Mouse (Mus musculus): Measurements from ENCODE around the gene Sept1. TPM values are rescaled to one million over a fixed set of nuclear protein-coding genes. Genes with fewer than 3 reads are reported as not detected.
A peak's percentile ranks its signal among the peaks of the same experiment; 100 is the strongest.

Gene Sept1
- total RNA-seq, 2 experiments from 2014 or later = 7.4 to 7.6 TPM

DNA sequence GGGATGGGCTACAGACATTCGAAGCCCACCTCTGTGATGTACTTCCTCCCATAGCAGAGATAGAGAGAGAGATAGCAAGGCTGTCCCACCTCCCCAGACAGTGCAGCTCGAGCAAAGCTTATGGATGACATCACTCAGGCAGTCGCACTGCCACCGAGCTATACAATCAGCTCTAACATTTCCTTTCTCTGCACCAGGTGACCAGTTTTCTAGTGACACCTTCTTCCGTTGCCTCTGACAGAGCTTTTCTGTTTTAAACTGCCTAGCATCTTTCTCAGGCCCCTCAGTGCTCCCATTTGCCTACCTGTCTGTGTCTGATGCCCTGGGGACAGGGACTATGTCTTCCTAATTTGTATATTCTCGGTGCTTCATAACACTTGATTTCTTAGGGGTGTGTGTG lies 12.5 kb downstream of the Sept1 start:
- DNase-seq (ENCODE audit: low spot score in 2 of 2) = no peak

DNA sequence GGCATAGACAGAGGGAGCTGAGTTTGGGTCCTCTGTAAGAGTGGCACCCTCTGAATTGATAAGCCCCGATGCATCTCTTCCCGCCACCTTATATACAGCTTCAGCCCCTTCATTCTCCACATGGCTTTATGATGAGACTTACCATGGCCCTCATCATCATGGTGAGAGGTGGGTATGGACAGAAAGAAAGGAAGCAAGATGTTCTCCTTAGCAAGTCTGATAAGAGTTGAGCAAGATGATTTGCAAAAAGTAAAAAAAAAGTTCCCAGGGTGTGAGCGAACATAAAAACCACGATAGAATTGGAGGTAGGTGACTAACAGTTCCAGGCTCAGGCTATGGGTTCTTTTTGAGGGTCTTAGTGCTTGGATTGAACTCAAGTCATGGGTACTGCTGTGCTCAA lies 14.3 kb downstream of the Sept1 start:
- no peak for DNase-seq (ENCODE audit: low spot score in 2 of 2)

DNA sequence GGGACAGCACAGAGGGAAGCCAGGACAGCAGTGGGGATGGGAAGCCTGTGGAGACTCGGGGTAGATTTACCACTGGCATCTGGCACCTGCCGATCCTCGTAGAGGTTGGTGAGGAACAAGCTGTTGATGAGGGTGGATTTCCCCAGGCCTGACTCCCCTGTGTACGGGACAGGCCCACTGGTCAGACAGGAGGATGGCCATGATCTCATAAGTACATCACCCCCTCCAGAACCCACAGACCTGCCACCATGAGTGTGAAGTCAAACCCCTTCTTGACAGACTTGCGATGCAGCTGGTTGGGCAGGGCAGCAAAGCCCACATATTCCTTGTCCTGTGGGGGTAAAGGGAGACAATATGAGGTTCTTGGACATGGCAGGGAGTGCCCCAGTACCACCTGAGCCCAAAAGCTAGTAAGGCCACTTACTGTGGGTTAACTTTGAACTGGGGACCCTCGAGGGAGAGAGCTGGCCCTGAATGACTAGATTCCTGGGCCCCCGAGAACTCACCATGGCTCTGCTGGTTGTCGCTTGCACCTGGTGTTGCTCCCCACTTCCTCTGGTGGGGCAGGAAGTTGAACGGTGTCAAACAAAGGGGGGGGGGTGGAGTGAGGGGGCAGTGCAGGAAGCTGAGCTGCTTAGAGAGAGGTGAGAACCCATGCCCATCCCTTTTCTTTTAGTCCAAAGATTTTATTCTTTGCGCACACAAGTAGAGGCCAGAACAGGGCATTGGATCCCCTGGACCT lies 14.9 kb downstream of the Sept1 start:
- DNase-seq (ENCODE audit: low spot score in 2 of 2) = no peak

DNA sequence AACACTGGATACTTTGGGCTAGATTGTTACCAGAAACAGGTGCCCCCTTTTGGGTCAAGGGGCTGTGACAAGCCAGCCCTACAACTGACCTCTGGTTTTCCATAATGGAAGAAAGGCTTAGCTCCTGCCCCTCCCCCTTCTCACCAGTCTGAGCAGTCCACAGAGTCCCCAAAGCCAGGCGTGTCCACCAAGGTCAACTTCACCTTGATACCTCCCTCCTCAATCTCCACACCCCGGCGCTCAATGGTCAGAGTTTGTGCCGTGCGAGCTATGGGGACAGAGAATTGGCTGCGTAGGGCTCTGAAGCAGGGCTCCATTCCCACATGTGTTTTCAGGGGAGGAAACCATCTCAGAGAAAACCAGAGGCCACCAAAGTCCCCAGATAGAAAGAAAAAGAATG lies 15.5 kb downstream of the Sept1 start:
- no peak for DNase-seq (ENCODE audit: low spot score in 2 of 2)

DNA sequence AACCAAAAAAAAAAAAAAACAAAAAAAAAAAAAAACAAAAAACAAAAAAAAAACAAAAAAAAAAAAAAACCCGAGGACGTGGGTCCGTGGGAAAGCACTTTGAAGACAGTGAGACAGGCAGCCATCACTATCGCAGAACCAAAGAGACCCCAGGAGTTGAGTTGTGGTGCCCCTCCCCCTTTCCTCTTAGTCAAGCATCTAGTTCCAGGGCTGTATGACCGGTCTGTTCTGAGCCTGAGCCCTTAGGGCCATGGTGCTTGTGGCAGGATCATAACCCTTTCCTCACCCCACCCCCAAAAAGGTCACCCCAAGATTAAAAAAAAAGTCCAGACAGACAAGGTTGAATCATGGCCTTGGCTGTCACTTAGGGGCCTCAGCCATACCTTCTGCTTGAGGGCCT lies 16.6 kb downstream of the Sept1 start:
- no peak for DNase-seq (ENCODE audit: low spot score in 2 of 2)

DNA sequence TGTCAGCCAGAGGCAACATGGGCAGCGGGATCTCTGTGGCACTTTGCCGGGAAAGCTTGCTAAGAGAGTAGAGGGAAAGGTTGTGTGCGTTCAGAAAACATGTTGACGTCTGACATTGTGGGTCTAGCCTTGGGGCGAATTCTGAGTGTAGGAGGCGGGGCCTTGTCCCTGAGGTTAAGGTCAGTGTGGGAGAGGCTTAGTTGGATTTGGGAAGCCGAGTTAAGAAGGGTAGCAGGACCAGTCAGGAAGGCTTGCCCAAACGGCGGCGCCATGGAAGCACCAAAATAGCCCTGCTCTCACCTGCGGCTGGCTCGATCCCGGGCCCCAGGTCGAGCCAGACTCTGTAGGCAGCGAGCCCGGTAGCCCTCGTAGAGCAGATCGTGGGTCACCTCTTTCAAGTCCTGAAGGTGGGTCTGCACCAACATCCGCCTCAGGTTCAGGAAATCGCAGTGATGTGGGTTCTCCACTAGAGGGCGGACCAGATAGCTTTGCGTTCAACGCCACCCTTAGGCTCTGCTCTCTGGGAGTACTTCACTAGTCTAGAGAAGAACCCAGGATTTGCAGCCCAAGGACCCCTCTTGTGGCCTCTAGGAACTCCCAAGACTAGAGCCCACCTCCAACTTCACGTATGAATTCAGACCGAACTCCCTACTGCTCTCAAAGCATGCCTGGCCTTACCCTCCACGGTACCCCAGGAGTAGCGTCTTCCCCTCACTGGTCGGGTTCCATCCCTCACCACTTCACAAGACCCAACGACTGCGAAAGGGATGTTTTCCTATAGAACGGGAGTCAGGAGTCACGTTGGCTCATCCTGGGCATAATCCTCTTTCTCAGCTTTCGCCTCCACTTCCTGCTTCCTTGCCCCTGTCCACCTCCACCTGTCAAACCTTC lies 17.7 kb downstream of the Sept1 start:
- DNase-seq (ENCODE audit: low spot score in 2 of 2) = peak in 1 of 2 experiments; percentile 54

DNA sequence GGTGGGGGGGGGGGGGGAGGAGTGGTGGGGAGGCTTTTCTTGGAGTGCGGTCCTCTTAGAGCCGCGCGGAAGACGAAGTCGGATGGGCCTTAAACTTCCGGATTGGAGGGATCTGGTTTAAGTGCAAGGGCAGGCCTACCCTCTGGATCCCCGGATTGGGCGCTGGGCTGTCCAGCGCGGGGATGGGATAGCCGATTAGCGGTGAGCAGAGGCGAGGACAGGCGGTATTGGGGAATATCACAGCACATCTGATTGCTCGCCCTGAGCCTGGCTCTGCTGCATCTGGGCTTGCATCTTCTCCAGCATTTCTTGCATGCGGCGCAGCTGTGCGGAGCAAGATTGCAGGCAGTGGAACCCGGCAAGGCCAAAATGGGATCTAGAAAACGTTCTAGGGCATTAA lies 18.4 kb downstream of the Sept1 start:
- peak in 1 of 2 experiments; percentile 47 for DNase-seq (ENCODE audit: low spot score in 2 of 2)

DNA sequence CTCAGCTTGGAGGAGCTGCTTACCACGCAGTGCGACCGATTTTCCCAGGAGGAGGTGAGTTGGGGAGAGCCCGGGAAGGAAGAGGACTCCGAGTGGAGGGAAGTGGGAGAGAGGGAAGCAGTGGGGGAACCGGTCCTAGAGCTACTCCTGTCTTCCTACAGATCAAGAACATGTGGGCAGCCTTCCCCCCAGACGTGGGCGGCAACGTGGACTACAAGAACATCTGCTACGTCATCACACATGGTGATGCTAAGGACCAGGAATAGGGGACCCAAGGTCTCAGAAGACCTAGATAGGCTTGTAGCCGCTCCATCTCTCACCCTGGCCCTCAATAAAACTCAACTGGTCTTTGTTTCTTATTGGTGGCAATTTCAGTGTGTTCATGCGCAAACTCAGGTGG lies 19.0 kb downstream of the Sept1 start:
- no peak for DNase-seq (ENCODE audit: low spot score in 2 of 2)

DNA sequence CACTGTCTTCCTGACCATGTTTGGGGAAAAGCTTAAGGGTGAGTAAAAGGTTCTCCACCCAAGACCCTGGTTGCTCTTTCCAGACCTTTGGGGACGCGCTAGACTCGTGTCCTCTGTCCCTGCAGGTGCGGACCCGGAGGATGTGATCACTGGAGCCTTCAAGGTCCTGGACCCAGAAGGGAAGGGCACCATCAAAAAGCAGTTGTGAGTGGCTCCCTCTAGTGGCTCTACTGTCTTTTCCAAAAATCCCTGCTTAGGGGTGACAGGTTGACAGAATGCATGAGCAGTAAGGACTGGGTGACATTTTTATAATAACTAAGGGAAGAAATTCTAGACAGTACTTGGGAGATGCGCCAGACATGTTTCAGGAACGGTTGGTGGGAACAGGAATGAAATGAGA lies 19.4 kb downstream of the Sept1 start:
- DNase-seq (ENCODE audit: low spot score in 2 of 2) = peak in 1 of 2 experiments; percentile 25

DNA sequence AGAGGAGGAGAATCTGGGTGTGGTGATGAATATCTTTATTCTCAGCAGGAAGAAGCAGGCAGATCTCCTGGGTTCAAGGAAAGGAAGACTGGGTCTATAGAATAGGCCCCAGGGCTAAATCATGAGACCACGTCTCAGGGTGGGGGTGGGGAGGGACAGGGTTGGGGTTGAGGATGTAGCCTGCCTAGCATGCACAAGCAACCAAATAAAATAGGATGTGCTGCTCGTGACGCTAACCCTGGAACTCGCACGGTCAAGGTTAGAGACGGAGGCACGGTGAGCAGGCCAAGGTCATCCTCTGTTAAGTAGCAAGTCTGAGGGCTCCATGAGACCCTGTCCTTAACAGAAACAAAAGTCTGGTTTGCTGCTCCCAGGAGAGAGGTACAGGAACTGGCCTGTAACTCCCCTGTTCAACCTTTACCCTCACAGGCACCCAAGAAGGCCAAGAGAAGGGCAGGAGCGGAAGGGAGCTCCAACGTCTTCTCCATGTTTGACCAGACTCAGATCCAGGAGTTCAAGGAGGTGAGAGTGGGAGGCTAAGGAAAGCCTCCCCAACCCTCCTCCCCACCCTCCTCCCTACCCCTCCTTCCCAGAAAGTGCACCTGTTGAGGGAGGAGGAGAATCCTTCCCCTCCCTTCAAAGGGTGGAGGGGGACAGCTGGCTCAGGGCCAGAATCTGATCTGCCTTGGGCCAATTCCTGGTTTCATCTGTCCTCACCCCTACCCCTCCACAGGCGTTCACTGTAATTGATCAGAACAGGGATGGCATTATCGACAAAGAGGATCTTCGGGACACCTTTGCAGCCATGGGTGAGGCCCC lies 20.3 kb downstream of the Sept1 start:
- DNase-seq (ENCODE audit: low spot score in 2 of 2) = peak in 1 of 2 experiments; percentile 31

DNA sequence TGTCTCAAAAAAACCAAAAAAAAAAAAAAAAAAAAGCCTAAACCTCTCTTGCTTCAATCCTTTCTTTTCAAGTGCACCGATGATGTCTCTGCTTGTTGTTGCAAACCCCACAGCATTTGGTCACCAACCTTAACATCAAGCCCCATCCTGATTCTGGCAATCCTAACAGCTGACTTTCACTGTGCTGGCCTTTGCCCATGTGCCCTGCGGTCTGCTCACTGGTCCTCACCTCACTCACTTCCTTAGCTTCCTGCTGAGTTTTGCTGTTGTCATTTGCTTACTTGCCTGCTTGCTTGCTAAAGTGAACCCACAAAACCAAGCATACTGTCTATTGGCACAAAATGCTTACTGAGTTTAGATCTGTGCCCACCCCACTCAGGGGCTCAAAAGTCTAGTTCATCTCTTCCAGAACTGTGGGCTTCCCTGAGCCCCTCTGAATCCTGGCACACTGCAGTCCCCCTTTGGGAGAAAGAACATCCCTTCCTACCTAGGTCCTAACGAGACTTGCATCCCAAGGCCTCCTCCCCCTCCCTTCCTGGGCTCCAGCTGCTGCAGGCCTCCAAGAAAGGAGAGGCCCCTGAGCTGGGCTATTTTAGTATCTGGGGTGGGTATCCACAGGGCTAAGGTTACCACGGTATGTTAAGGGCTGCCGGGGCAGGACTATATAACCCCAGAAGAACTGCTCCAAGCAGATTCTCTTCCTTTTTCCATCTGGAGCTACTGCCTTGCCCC lies 21.8 kb downstream of the Sept1 start:
- DNase-seq (ENCODE audit: low spot score in 2 of 2) = peak in 1 of 2 experiments; percentile 24

DNA sequence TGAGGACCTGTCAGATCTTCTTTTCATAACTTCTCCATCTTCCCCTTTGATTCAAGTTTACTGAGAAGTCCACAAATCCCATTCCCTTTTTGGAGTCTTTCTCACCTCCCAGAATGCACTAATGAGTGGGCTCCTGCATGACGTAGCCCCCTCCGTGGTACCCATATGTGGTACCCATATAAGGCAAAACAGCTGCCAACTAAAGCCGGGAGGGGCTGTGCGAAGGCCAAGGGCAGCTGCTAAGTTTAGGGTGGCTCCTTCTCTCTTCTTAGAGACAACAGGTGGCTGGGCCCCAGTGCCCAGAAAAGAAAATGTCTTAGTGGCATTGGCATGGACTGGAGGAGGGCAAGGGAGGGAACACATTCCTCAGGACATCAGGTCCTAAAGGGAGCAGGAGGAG lies 22.7 kb downstream of the Sept1 start:
- DNase-seq (ENCODE audit: low spot score in 2 of 2) = no peak

DNA sequence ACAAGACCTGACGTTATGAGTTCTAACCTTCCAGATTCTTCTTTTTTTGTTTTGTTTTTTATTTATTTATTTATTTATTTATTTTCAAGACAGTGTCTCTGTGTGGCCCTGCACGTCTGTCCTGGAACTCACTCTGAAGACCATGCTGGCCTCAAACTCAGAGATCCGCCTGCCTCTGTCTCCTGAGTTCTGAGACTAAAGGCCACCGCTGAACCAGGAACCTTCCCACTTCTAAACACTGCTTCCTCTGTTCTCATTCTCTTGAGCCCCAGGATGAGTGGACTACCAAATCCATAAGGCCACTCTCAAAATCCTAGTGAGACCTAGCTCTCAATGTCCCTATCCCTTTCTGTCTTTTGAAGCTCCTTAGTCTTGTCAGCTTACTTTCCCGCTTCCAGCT lies 23.1 kb downstream of the Sept1 start:
- no peak for DNase-seq (ENCODE audit: low spot score in 2 of 2)

DNA sequence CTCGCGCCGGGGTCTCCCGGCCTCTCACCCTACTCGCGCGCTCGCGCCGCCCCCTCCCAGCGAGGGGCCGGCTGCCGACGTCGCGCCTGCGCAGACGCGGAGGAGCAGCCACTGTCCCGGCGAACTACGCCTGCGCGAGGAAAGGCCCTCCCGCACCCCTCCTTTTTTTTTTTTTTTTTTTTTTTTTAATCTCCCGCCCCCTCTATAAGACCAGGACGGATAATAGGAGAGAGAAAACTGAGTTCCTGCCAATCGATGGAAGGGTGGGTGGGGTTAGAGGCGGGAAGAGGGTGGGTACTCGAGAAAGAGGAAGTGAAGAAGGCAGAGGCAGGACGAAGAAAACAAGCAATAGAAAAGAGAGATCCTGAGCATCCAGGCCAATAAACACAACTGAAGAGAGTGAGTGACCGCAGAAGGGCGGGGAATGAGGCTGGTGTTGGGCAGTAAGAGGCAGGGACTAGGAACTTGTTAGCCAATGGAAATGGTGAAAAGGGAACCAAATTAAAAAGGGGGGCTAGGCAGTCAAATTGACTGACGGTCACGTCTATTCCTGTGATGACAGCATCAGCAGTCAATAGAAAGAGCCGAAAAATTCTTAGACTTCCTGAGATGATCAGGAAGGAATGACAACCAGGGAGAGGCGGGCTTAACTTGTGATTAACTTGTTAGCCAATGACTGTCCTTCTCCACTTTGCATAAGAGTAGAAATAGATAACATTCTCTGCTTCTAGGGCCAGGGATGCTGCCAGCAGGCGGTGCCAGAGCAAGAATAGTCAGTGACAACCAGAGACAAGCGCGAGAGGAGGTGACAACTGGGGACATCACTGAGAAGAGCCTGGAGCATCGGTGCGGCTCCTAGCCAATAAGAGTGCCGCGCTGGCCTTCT lies 24.1 kb downstream of the Sept1 start, which contains the start of gene Mylpf:
TSS of gene Mylpf (plus strand) at position 338 of the 886 bp plus-strand sequence.
- peak; percentile 90 to 94 for DNase-seq (ENCODE audit: low spot score in 2 of 2)

DNA sequence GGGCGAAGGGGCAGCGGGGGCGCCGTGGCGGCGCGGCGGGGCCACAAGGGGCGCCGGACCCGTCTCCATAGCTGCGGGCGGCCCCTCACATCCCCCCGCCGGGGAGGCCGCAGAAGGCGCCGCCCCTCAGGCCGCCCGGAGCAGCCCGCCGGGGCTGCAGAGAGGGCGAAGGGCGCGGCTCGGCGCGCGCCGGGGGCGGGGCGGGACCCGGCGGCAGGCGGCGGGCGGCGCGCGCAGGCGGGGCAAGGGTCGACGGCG lies 24.7 kb downstream of the Sept1 start, which contains the start of gene Tbc1d10b:
TSS of gene Tbc1d10b (minus strand) at position 174 of the 258 bp plus-strand sequence.
- no peak for DNase-seq (ENCODE audit: low spot score in 2 of 2)

DNA sequence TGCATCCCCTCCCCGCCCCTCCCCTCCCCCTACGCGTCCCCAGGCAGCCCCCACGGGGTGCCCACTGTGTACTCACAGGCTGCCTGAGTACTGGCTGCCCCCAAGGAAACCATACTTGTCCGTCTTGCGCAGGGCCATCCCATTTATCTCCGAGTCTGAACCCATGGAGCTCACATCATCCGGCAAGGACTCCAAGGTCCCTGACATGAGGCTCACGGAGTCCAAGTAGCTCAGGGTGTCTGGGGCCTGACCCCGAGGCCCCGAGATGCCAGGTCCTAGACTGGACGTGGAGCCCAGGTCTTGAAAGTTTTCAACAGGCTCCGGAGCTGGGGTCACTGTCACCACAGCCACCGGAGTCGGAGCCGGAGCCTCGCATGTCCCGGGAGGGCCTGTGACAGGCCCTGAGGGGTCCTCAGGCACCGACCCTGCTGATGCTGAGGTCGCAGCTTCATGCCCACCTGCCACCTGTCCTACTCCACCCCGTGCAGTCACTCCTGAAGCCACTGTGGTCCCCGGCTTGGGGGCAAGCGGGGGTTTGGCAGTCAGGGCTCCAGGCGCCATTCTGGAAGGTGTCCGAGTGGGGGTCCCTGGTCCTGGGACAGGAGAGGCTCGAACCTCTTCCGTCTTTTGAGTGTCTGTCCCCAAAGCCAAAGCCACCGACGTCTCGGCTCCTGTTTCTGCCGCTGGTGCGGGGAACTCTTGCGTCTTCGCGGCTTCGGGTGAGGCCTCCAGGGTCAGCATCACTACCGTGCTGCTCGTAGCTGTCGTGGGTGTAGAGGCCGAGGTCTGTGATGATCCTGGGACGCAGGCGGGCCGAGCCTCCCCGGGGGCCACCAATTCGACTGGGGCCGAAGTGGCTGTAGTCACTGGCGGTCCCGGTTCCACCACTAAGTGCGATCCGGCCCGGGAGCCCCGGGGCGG lies 25.3 kb downstream of the Sept1 start:
- DNase-seq (ENCODE audit: low spot score in 2 of 2) = peak in 1 of 2 experiments; percentile 54

DNA sequence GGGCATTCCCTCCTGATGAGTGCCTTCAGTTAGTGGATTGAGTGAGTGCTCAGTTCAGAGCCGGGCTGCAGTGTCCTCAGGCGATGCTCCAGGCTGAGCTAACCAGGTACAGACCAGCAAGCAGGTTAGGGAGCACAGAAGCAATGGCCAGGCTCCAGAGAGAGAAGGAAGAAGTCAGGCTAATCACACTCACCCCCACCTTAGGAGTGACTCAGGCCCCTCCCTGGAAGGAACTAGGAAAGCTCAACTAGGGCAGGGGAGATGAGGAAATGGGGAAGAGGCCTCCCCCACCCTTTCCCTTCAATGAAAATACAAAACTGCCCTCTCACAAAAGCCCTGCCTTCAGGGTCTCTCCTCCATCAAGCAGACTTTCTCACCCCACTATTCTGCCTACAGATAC lies 26.3 kb downstream of the Sept1 start:
- no peak for DNase-seq (ENCODE audit: low spot score in 2 of 2)

DNA sequence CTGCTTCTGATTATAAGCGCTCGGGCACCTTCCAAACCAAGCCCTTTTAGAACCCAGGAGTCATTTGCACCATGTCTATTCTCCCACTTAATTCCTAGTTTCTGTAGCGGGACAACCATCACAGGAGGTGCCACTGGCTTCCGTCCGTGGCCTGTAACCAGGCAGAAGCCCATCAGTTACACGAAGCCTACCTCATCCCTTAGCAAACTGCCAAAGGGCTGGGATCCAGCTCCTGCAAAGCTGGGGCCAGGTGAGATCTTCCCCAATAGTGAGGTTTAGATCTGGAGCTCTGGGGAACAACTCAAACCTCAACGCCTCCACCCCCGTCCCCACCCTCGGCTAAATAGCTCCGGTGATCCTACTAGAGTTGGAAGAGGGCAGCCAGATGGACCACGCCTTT lies 36.4 kb downstream of the Sept1 start:
- no peak for DNase-seq (ENCODE audit: low spot score in 2 of 2)
